Mouse (Mus musculus): ENCODE measurements around the gene Otub1. TPM values are rescaled to one million over a fixed set of nuclear protein-coding genes. Genes with fewer than 3 reads are reported as not detected.

Gene Otub1
- polyA plus RNA-seq, 1 experiment from 2014 or later = 205 TPM

DNA sequence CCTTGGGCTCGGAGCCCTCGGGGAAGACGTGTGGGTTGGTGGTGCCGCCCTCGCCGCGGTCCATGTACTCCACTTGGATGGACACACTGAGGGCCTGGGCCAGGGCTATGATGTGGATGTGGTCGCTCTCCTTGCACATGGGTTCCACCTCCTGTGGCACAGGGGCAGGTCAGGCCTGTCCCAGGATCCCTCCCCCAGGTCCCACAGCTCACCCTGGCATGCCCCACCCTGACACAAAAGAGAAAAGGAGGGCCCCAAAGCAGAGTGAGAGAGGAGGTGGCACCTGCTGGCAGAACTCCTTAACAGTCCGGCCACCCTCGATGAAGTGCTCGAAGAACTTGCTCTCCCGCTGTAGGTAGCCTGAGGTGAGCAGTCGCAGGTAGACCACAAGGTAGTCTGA, 7.0 kb downstream of the Otub1 start:
- H3K9me3 ChIP-seq (ENCODE audit: control insufficient read depth, low read length) = no peaks in the 10 kb centered on the region
- peaks cover 68% of the 10 kb centered on the region for H3K36me3 ChIP-seq (ENCODE audit: control insufficient read depth, insufficient read depth, low read length)
- peaks cover 8% of the 10 kb centered on the region for H3K4me1 ChIP-seq (replicated peaks; ENCODE audit: control insufficient read depth, insufficient read depth, low read length)
- DNase-seq (ENCODE audit: low spot score) (no peak), ATAC-seq (replicated peaks; ENCODE audit: low FRiP score, low TSS enrichment, low read depth) (no peak)
- H3K4me3 ChIP-seq (ENCODE audit: low read depth, low read length) = no peak overlapping the region
- no peak overlapping the region for H3K27ac ChIP-seq (ENCODE audit: low read depth)
- H3K4me2 ChIP-seq (ENCODE audit: low read length) = no peak overlapping the region
- H3K9ac ChIP-seq (ENCODE audit: low read length) = no peak overlapping the region
- WGBS = 90% methylated on average over 13 of the region's 13 CpGs
- H3K27me3 ChIP-seq (replicated peaks; ENCODE audit: control insufficient read depth, insufficient read depth, low read length) = no peaks in the 10 kb centered on the region

DNA sequence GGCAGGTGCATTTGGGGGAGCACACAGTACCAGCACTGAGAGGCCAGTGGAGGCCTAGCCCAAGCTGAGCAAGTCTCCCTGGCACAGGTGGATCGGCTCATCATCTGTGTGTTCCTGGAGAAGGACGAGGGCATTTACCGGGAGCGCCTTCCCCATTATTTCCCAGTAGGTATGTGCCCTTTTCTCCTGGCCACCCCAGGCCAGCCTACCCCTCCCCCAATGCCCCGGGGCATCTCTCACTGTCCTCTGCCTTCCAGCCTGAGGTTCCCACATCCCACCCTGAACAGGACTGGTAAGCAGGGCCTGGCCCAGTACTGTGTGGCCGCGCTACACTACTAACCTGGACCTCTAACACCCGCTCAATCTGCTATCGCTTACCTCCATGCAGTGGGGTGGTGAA, 8.7 kb downstream of the Otub1 start:
- ATAC-seq (replicated peaks; ENCODE audit: low FRiP score, low TSS enrichment, low read depth) = peak; percentile 40
- 85% methylated on average over 9 of the region's 9 CpGs for WGBS
- H3K27me3 ChIP-seq (replicated peaks; ENCODE audit: control insufficient read depth, insufficient read depth, low read length) = no peaks in the 10 kb centered on the region

DNA sequence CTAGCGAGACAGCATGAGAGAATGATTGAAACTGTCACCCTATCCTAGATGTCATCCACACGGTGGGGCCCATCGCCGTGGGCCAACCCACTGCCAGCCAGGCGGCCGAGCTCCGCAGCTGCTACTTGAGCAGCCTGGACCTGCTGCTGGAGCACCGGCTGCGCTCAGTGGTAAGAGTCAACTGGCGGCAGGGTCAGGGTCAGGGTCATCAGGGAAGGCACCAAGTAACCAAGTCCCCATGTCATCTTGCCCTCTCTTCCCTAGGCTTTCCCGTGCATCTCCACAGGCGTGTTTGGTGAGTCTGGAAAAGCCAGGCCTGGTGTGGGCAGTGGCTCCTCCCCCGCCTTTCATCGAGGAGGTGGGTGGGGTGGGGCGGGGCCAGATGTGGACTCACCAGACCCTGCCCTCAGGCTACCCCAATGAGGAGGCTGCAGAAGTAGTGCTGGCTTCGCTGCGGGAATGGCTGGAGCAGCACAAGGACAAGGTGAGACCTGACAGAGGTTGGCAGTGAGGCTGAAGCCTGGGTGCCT, 9.3 kb downstream of the Otub1 start:
- Histone ChIP-seq H3K9ac (ENCODE audit: low read length) (no peak overlapping the region), H3K4me1 (replicated peaks; ENCODE audit: control insufficient read depth, insufficient read depth, low read length) (peaks cover 9% of the 10 kb centered on the region), H3K4me3 (ENCODE audit: low read depth, low read length) (no peak overlapping the region), H3K27ac (ENCODE audit: low read depth) (no peak overlapping the region), H3K27me3 (replicated peaks; ENCODE audit: control insufficient read depth, insufficient read depth, low read length) (no peaks in the 10 kb centered on the region), H3K4me2 (ENCODE audit: low read length) (no peak overlapping the region), H3K36me3 (ENCODE audit: control insufficient read depth, insufficient read depth, low read length) (peaks cover 48% of the 10 kb centered on the region), H3K9me3 (ENCODE audit: control insufficient read depth, low read length) (no peaks in the 10 kb centered on the region)
- peak; percentile 55 for ATAC-seq (replicated peaks; ENCODE audit: low FRiP score, low TSS enrichment, low read depth)
- no peak for DNase-seq (ENCODE audit: low spot score)
- WGBS = 20% methylated on average over 17 of the region's 17 CpGs

More for the DNA sequence above, 8.7 kb downstream of the Otub1 start:
- Histone ChIP-seq H3K9me3 (ENCODE audit: control insufficient read depth, low read length) (no peaks in the 10 kb centered on the region), H3K4me1 (replicated peaks; ENCODE audit: control insufficient read depth, insufficient read depth, low read length) (peaks cover 5% of the 10 kb centered on the region), H3K4me3 (ENCODE audit: low read depth, low read length) (no peak overlapping the region), H3K4me2 (ENCODE audit: low read length) (no peak overlapping the region), H3K27ac (ENCODE audit: low read depth) (no peak overlapping the region), H3K9ac (ENCODE audit: low read length) (no peak overlapping the region), H3K36me3 (ENCODE audit: control insufficient read depth, insufficient read depth, low read length) (peaks cover 51% of the 10 kb centered on the region)
- DNase-seq (ENCODE audit: low spot score) = no peak

DNA sequence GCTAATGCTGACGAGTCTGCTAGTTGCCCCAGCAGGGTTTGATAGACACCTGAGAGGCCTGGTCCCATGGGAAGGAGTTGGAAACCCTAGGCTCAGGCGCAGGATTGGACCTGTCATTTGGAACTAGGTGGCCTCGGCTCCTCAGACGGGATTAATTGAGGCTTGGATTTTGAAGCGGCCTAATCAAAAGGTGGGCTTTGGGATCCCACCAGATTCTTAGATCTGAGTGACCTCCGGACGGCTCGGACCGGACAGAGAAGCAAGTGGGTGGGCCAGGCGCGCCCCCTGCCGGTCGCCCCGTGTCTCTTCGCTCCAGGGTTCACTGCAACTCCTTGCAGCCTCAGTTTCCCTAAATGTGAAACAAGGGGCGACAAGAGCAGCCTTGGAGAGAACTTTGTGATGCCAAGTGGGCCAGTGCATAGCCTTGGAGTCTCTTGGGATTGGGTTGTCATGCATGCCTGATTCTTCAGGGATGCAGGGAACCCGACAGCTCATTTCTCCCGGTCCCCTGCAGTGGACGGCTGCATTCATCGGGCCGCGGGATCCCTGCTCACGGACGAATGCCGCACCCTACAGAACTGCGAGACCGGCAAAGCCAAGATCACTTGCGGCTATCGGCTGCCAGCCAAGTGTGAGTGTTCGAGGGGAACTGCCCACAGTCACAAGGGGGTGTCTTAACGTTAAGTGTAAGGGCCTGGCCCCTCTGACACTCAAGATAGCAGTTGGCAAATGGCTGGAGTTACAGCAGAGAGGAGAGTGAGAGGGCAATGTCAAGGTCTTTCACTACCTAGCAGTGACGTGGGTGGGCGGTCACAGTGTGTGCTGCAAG, 10.0 kb downstream of the Otub1 start:
- peaks cover 42% of the 10 kb centered on the region for H3K36me3 ChIP-seq (ENCODE audit: control insufficient read depth, insufficient read depth, low read length)
- peak; percentile 85 for DNase-seq (ENCODE audit: low spot score)
- no peak overlapping the region for H3K4me2 ChIP-seq (ENCODE audit: low read length)
- peak; percentile 14; the same call in 1 of the 2 replicates for ATAC-seq (replicated peaks; ENCODE audit: low FRiP score, low TSS enrichment, low read depth)
- WGBS = 19% methylated on average over 33 of the region's 33 CpGs
- no peaks in the 10 kb centered on the region for H3K9me3 ChIP-seq (ENCODE audit: control insufficient read depth, low read length)
- no peak overlapping the region for H3K4me3 ChIP-seq (ENCODE audit: low read depth, low read length)
- H3K4me1 ChIP-seq (replicated peaks; ENCODE audit: control insufficient read depth, insufficient read depth, low read length) = peaks cover 15% of the 10 kb centered on the region
- H3K27me3 ChIP-seq (replicated peaks; ENCODE audit: control insufficient read depth, insufficient read depth, low read length) = no peaks in the 10 kb centered on the region
- H3K27ac ChIP-seq (ENCODE audit: low read depth) = no peak overlapping the region
- no peak overlapping the region for H3K9ac ChIP-seq (ENCODE audit: low read length)

DNA sequence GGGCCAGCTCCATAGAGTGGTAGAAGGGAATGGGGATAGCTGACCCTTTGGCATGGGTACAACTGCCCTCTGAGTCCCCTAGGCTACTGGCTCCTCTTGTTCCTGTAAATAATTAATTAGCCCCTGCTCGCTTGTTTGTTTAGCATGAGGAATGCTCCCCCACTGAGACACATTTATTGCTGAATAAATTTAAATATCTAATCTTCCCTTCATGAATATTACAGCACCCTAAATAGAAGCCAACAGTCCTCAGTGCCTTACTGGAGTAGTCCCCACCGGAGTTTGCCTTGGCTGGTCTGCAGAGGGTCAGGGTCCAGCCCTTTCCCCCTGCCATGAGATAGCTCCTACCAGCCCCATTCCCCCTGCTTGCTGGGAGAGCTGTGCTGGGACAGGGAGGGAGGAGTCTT, 13.6 kb downstream of the Otub1 start:
- WGBS = 65% methylated on average over 2 of the region's 2 CpGs
- no peak overlapping the region for H3K27ac ChIP-seq (ENCODE audit: low read depth)
- no peak overlapping the region for H3K4me2 ChIP-seq (ENCODE audit: low read length)
- peaks cover 7% of the 10 kb centered on the region for H3K36me3 ChIP-seq (ENCODE audit: control insufficient read depth, insufficient read depth, low read length)
- no peaks in the 10 kb centered on the region for H3K27me3 ChIP-seq (replicated peaks; ENCODE audit: control insufficient read depth, insufficient read depth, low read length)
- H3K4me3 ChIP-seq (ENCODE audit: low read depth, low read length) = no peak overlapping the region
- no peaks in the 10 kb centered on the region for H3K9me3 ChIP-seq (ENCODE audit: control insufficient read depth, low read length)
- ATAC-seq (replicated peaks; ENCODE audit: low FRiP score, low TSS enrichment, low read depth) (no peak), DNase-seq (ENCODE audit: low spot score) (no peak)
- peaks cover 16% of the 10 kb centered on the region for H3K4me1 ChIP-seq (replicated peaks; ENCODE audit: control insufficient read depth, insufficient read depth, low read length)
- H3K9ac ChIP-seq (ENCODE audit: low read length) = no peak overlapping the region

DNA sequence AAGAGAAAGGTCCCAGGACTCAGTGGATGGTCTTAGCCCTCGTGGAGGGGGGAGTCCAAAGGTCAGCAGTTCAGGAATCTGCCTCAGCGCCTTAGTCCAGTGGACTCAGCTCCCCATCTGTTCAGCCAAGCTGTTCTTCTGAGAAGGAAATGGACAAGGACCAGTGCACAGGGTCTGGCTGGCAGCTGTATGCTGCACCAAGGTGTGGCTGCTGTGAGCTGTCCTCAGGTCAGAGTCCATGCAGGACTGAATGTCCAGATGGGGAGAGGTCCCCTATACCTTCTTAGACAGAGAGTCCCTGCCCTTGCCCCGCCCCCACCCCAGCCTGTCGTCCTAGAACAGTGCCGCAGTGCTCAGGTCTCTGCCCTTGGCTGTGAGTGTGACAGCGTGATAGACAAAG, 14.5 kb downstream of the Otub1 start:
- Histone ChIP-seq H3K9me3 (ENCODE audit: control insufficient read depth, low read length) (no peaks in the 10 kb centered on the region), H3K27ac (ENCODE audit: low read depth) (no peak overlapping the region), H3K4me2 (ENCODE audit: low read length) (no peak overlapping the region), H3K4me1 (replicated peaks; ENCODE audit: control insufficient read depth, insufficient read depth, low read length) (peaks cover 16% of the 10 kb centered on the region), H3K9ac (ENCODE audit: low read length) (no peak overlapping the region), H3K36me3 (ENCODE audit: control insufficient read depth, insufficient read depth, low read length) (no peaks in the 10 kb centered on the region), H3K27me3 (replicated peaks; ENCODE audit: control insufficient read depth, insufficient read depth, low read length) (no peaks in the 10 kb centered on the region), H3K4me3 (ENCODE audit: low read depth, low read length) (no peak overlapping the region)
- DNase-seq (ENCODE audit: low spot score) (no peak), ATAC-seq (replicated peaks; ENCODE audit: low FRiP score, low TSS enrichment, low read depth) (peak; percentile 14)
- WGBS = 20% methylated on average over 6 of the region's 6 CpGs

DNA sequence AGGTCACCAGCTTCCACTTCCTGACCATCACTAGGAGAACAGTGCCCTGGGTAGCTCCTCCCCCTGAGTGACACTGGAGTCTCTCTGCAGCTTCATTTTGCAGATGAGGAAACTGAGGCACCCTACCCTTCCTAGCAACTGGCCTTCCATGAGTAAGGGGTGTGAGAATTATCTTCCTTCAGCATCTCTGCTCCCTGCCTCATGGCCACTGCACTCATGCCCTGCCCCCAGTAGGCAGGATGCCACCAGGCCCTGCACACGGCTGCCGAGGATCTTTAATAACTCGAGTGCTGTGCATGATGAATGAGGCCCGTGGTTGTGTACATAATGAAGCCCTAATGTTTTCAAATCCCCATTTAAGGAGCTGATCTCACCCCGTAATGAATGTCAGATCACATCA, 15.1 kb downstream of the Otub1 start:
- Histone ChIP-seq H3K9ac (ENCODE audit: low read length) (no peak overlapping the region), H3K27ac (ENCODE audit: low read depth) (no peak overlapping the region)
- ATAC-seq (replicated peaks; ENCODE audit: low FRiP score, low TSS enrichment, low read depth) = no peak

DNA sequence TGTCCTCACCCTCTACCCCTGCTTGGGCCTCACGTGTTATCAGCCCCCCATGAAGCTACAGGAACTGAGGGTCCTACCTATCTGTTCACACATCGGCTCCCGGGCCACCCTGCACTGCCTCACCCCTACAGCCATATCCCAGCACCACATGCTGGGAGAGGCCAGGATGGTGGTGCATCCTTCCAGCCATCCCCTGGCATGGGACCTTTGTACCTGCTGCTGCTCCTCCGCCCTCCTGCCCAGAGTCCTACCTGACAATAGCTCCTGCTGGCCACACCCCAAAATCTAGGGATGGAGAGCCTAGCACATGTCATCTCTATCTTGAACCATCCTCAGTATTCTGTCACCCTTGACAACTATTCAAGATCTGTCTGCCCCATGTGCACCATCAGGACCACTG, 17.1 kb downstream of the Otub1 start:
- WGBS = 76% methylated on average over 4 of the region's 4 CpGs
- H3K4me3 ChIP-seq (ENCODE audit: low read depth, low read length) = no peak overlapping the region
- no peaks in the 10 kb centered on the region for H3K27me3 ChIP-seq (replicated peaks; ENCODE audit: control insufficient read depth, insufficient read depth, low read length)
- ATAC-seq (replicated peaks; ENCODE audit: low FRiP score, low TSS enrichment, low read depth) (no peak), DNase-seq (ENCODE audit: low spot score) (no peak)
- H3K4me2 ChIP-seq (ENCODE audit: low read length) = no peak overlapping the region
- H3K9me3 ChIP-seq (ENCODE audit: control insufficient read depth, low read length) = no peaks in the 10 kb centered on the region
- H3K4me1 ChIP-seq (replicated peaks; ENCODE audit: control insufficient read depth, insufficient read depth, low read length) = peaks cover 22% of the 10 kb centered on the region
- H3K9ac ChIP-seq (ENCODE audit: low read length) = no peak overlapping the region
- no peak overlapping the region for H3K27ac ChIP-seq (ENCODE audit: low read depth)
- H3K36me3 ChIP-seq (ENCODE audit: control insufficient read depth, insufficient read depth, low read length) = no peaks in the 10 kb centered on the region

More for the DNA sequence above, 15.1 kb downstream of the Otub1 start:
- WGBS = 33% methylated on average over 5 of the region's 5 CpGs
- Histone ChIP-seq H3K36me3 (ENCODE audit: control insufficient read depth, insufficient read depth, low read length) (no peaks in the 10 kb centered on the region), H3K27me3 (replicated peaks; ENCODE audit: control insufficient read depth, insufficient read depth, low read length) (no peaks in the 10 kb centered on the region), H3K4me1 (replicated peaks; ENCODE audit: control insufficient read depth, insufficient read depth, low read length) (peaks cover 14% of the 10 kb centered on the region), H3K4me2 (ENCODE audit: low read length) (no peak overlapping the region), H3K4me3 (ENCODE audit: low read depth, low read length) (no peak overlapping the region), H3K9me3 (ENCODE audit: control insufficient read depth, low read length) (no peaks in the 10 kb centered on the region)
- no peak for DNase-seq (ENCODE audit: low spot score)

DNA sequence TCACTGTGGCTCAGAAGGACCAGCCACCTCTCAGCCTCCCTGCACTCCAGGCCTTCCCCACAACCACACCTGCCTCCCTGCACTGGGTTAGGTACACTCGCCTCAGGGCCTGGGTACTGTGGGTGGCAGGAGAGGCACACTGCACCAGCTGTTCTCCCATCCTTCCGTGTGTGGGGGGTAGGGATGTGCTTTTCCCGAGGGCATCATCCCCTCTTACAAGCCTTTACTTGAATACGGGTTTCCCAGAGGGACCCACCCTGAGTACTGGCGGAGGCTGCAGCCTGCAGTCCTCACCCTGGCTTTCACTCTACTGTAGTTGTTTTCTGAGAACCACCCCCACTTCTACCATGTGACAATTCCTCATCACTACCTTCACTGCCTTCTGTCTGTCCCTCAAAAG, 19.0 kb downstream of the Otub1 start:
- Histone ChIP-seq H3K27ac (ENCODE audit: low read depth) (no peak overlapping the region), H3K4me1 (replicated peaks; ENCODE audit: control insufficient read depth, insufficient read depth, low read length) (peaks cover 28% of the 10 kb centered on the region), H3K36me3 (ENCODE audit: control insufficient read depth, insufficient read depth, low read length) (no peaks in the 10 kb centered on the region), H3K9me3 (ENCODE audit: control insufficient read depth, low read length) (no peaks in the 10 kb centered on the region), H3K4me3 (ENCODE audit: low read depth, low read length) (no peak overlapping the region), H3K27me3 (replicated peaks; ENCODE audit: control insufficient read depth, insufficient read depth, low read length) (no peaks in the 10 kb centered on the region), H3K4me2 (ENCODE audit: low read length) (no peak overlapping the region), H3K9ac (ENCODE audit: low read length) (no peak overlapping the region)
- no peak for ATAC-seq (replicated peaks; ENCODE audit: low FRiP score, low TSS enrichment, low read depth)
- 56% methylated on average over 5 of the region's 5 CpGs for WGBS
- no peak for DNase-seq (ENCODE audit: low spot score)
